Mouse (Mus musculus) megakaryocyte, embryonic 14.5 days (primary cell): ENCODE data around the gene Gm48551. TPM values are rescaled to one million over a fixed set of nuclear protein-coding genes. Genes with fewer than 3 reads are reported as not detected.

Source experiments
- H3K27me3 ChIP-seq: replicated peaks from 2 replicates; pipeline ENCODE3; 2012; ENCODE audit warnings: inconsistent platforms
- H3K36me3 ChIP-seq: replicated peaks from 2 replicates; pipeline ENCODE3; 2012; ENCODE audit warnings: low read length, inconsistent platforms, mixed read lengths
- H3K4me1 ChIP-seq: 2 replicates; pipeline ENCODE4 v1.6.1; 2012; ENCODE audit warnings: inconsistent platforms
- H3K4me3 ChIP-seq: replicated peaks from 2 replicates; pipeline ENCODE3; 2012; ENCODE audit warnings: moderate library complexity, mild to moderate bottlenecking, inconsistent platforms
- H3K9me3 ChIP-seq: 2 replicates; pipeline ENCODE4 v1.6.1; 2012; ENCODE audit warnings: inconsistent platforms
- FLI1 ChIP-seq: IDR thresholded peaks from 2 replicates; pipeline ENCODE4 v1.6.1; 2012; ENCODE audit warnings: low read length, inconsistent platforms, mixed read lengths
- GATA1 ChIP-seq: IDR thresholded peaks from 3 replicates; pipeline ENCODE4 v1.6.1; 2012; ENCODE audit warnings: mixed read lengths, low read length, inconsistent platforms, borderline replicate concordance
- polyA plus RNA-seq: library from polyadenylated mRNA; stranded (reverse); fragments of >175 nt; gene quantifications from 2 replicates; pipeline ENCODE4 v1.2.3, GENCODE M21; 2012; ENCODE audit warnings: low replicate concordance; ENCODE audit not compliant: insufficient read depth

Gene Gm48551
- polyA plus RNA-seq, 1 experiment: 0.89 TPM

GRCm38 (mm10) chr10:81415549-81416310, 31.5 kb downstream of the Gm48551 start:
- H3K36me3 ChIP-seq: peaks cover 91% of the 10 kb centered on the region
- TF ChIP-seq GATA1 (no peak), FLI1 (no peak)
- H3K4me3 ChIP-seq: no peak overlapping the region
- peaks cover 95% of the 10 kb centered on the region for H3K4me1 ChIP-seq
- no peaks in the 10 kb centered on the region for H3K9me3 ChIP-seq
- no peaks in the 10 kb centered on the region for H3K27me3 ChIP-seq

DNA sequence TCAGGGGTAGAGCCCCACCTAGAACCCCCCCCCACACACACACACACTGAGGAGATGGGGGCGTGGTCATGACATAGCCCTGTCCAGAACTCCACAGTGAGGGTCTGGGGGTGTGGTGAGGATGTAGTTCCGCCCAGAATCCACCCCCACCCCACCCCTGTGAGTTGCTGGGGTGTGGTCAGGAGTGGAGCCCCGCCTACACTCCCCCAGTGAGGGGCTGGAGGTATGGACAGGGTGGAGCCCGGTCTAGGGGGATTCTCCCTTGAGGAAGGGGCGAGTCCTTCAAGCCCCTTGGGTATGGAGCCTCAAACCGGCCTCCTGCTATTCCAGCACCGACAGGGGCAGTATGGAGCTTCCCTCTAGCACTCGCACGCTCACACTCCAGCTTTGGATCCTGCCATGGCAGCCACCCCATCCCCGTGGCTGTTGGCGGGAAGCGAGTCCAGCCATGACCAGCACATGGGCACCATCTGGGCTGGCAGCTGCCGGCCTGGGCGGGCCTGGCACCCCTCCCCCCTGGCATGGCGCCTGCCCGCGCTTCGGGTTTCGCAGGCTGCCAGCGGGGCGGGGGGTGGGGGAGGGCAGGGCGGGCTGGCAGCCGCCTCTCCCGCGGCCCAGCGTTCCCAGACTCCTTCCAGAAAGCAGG, 32.4 kb downstream of the Gm48551 start:
- no peaks in the 10 kb centered on the region for H3K9me3 ChIP-seq
- TF ChIP-seq FLI1: no peak
- TF ChIP-seq GATA1: no peak
- H3K27me3 ChIP-seq: peaks cover 1% of the 10 kb centered on the region
- no peak overlapping the region for H3K4me3 ChIP-seq
- peaks cover 92% of the 10 kb centered on the region for H3K4me1 ChIP-seq
- H3K36me3 ChIP-seq: peaks cover 92% of the 10 kb centered on the region

- Histone ChIP-seq H3K36me3 (peaks cover 83% of the 10 kb centered on the region), H3K4me1 (peaks cover 91% of the 10 kb centered on the region), H3K27me3 (peaks cover 5% of the 10 kb centered on the region), H3K9me3 (no peaks in the 10 kb centered on the region), H3K4me3 (no peak overlapping the region)
- TF ChIP-seq GATA1: no peak
- TF ChIP-seq FLI1: no peak
Measured at GRCm38 (mm10) chr10:81417227-81418215, 33.3 kb downstream of the Gm48551 start.

- H3K27me3 ChIP-seq: peaks cover 7% of the 10 kb centered on the region
- peaks cover 74% of the 10 kb centered on the region for H3K36me3 ChIP-seq
Measured at GRCm38 (mm10) chr10:81418216-81419070, 34.2 kb downstream of the Gm48551 start.

GRCm38 (mm10) chr10:81419111-81419928, 35.1 kb downstream of the Gm48551 start:
- Histone ChIP-seq H3K9me3 (no peaks in the 10 kb centered on the region), H3K27me3 (peaks cover 12% of the 10 kb centered on the region), H3K36me3 (peaks cover 66% of the 10 kb centered on the region), H3K4me1 (peaks cover 86% of the 10 kb centered on the region), H3K4me3 (no peak overlapping the region)
- no peak for TF ChIP-seq GATA1
- no peak for TF ChIP-seq FLI1

More at GRCm38 (mm10) chr10:81418216-81419070, 34.2 kb downstream of the Gm48551 start:
- H3K9me3 ChIP-seq: no peaks in the 10 kb centered on the region
- no peak overlapping the region for H3K4me3 ChIP-seq
- peaks cover 86% of the 10 kb centered on the region for H3K4me1 ChIP-seq
- TF ChIP-seq GATA1 (no peak), FLI1 (no peak)

DNA sequence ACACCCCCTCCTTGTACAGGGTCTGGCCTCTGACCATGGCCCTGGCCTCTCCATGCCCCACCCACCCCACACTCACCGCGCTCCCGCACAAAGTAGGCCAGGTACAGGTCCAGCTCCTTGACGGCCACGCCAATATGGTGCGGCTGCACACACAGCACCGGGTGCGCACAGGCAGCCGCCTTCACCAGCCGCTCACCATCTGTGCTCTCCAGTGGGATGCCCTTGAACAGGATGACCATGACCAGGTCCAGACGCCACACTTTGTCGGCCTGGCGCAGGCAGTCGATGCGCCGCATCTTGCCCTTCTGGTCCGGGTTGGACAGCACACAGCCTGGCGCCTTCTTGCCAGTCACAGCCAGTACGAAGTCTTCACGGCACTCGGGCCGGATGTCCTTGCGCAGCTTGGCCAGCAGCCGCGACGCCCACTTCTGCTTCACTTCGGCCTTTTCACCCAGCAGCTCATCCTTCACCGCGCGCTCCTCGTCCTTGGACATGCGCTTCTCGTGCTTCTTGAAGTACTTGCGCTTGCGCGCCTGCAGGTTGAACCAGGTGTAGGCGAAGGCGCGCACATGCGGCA, 36.0 kb downstream of the Gm48551 start:
- TF ChIP-seq FLI1 (no peak), GATA1 (no peak)
- Histone ChIP-seq H3K9me3 (no peaks in the 10 kb centered on the region), H3K27me3 (peaks cover 14% of the 10 kb centered on the region), H3K4me1 (peaks cover 86% of the 10 kb centered on the region), H3K36me3 (peaks cover 58% of the 10 kb centered on the region), H3K4me3 (peak overlapping the region; percentile 14)

- Histone ChIP-seq H3K27me3 (peaks cover 18% of the 10 kb centered on the region), H3K4me3 (no peak overlapping the region), H3K36me3 (peaks cover 50% of the 10 kb centered on the region), H3K4me1 (peaks cover 88% of the 10 kb centered on the region), H3K9me3 (no peaks in the 10 kb centered on the region)
- TF ChIP-seq FLI1 (no peak), GATA1 (no peak)
Measured at GRCm38 (mm10) chr10:81421041-81421796, 37.0 kb downstream of the Gm48551 start.

DNA sequence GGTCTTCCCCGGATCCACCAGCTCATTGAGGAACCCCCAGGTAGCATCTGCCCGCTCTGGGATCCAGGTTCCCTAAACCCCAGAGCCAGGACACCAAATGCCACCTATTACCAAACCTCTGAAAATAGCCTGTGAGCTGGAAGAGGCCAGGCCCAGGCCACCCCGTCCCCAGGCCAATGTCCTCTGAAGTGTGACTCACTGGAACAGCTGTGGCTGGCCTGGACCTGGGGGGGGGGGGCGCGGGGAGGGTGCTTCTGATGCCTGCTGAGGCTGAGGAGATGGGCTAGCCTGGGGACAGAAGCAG, 37.5 kb downstream of the Gm48551 start:
- Histone ChIP-seq H3K4me3 (no peak overlapping the region), H3K4me1 (peaks cover 89% of the 10 kb centered on the region), H3K27me3 (peaks cover 18% of the 10 kb centered on the region), H3K36me3 (peaks cover 46% of the 10 kb centered on the region), H3K9me3 (no peaks in the 10 kb centered on the region)
- TF ChIP-seq FLI1 (no peak), GATA1 (no peak)
